Mouse (Mus musculus): Measurements from ENCODE around the gene Tanc2.

DNA sequence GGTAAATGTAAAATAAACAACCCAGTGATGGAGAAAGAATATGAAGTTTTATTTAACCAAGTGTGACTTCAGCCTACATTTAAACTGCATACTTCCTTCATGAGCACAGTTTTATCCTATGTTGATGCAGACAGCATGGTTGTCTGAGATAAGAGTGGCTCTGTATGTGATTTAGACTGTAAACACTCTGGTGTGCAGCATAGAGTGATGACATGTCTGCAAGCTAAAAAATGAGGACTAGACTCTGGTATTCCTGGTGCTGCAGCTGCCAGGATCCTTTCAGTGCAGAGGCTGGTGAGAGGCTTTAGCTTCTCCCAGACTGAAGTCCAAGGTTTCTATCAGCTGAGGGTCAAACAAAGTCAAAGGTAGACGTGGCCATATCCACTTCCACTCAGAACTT lies 297.5 kb downstream of the Tanc2 start:
- no peak for TF ChIP-seq CTCF (IDR thresholded peaks at IDR 0.05; ENCODE audit: extremely low read depth, insufficient read depth, insufficient read length, insufficient replicate concordance)
- TF ChIP-seq POLR2A (IDR thresholded peaks at IDR 0.05; ENCODE audit: low read depth, low read length): no peak

Measured in spleen, adult 2 months (tissue).